Mouse (Mus musculus): ENCODE results near the gene Dus3l. TPM values are rescaled to one million over a fixed set of nuclear protein-coding genes. Genes with fewer than 3 reads are reported as not detected.

Dus3l gene
- total RNA-seq, 2 experiments from 2014 or later = 69.0 to 73.5 TPM

DNA sequence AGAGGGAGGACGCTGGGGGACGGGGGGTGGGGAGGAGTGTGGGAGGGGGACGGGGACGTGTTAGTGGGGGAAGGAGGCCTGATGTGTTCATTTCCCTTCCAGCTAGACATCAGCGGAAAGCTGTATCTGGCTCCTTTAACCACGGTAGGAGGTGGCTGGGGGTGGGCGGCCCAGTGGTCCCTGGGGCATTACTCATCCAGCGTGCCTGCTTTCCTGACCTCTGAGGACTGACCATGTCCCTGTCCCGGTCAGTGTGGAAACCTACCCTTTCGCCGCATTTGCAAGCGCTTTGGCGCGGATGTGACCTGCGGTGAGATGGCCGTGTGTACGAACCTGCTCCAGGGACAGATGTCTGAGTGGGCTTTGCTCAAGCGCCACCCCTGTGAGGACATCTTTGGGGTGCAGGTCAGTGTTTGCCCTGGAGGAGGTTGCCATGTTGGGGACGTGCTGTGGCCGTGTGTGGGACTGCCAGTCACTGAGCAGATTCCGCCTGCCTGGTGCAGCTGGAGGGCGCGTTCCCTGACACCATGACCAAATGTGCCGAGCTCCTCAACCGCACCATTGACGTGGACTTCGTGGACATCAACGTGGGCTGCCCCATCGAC is 3.1 kb downstream of the Dus3l start:
- TF ChIP-seq CTCF (IDR thresholded peaks at IDR 0.05) = no peak
- Histone ChIP-seq H3K4me3 (no peak overlapping the region), H3K27ac (no peak overlapping the region)
- no peak for DNase-seq (ENCODE audit: extremely low spot score in 1 of 2, low spot score in 2 of 2)
- intact Hi-C loops (cut with DNase I) = no loop called here

- H3K4me3 ChIP-seq = no peak overlapping the region
- no peak for TF ChIP-seq CTCF (IDR thresholded peaks at IDR 0.05)
- no peak for DNase-seq (ENCODE audit: extremely low spot score in 1 of 2, low spot score in 2 of 2)
- intact Hi-C loops (cut with DNase I) = no loop called here
- H3K27ac ChIP-seq = no peak overlapping the region
Observed at GRCm38 (mm10) chr17:56768941-56769340, 4.4 kb downstream of the Dus3l start.

DNA sequence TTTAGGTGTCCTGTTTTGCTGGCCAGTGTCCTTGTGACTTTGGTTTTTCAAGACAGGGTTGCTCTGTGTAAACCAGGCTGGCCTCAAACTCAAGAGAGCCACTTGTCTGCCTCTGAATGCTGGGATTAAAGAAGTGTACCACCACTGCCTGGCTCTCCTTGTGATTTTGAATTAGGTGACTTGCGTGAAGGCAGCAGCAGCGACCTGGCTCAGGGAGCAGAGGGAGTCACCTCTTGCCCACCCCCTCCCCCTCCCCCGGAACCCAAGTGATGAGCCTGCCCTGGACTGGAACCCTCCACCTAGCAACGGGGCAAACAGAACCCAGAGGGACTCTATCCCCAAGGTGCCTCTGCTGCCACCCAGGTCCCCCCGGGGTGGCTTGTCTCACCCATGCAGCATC is 5.4 kb downstream of the Dus3l start, which contains the start of gene Prr22:
Gene Prr22 (plus strand): TSS at position 301 of the 400 bp plus-strand sequence.
- no peak for TF ChIP-seq CTCF (IDR thresholded peaks at IDR 0.05)
- DNase-seq (ENCODE audit: extremely low spot score in 1 of 2, low spot score in 2 of 2) = no peak
- intact Hi-C loops (cut with DNase I) = no loop called here
- Histone ChIP-seq H3K4me3 (no peak within 1 kb of the TSS), H3K27ac (no peak within 1 kb of the TSS)

GRCm38 (mm10) chr17:56777568-56777967 is 13.0 kb downstream of the Dus3l start:
- DNase-seq (ENCODE audit: extremely low spot score in 1 of 2, low spot score in 2 of 2) = no peak
- Histone ChIP-seq H3K27ac (no peak overlapping the region), H3K4me3 (no peak overlapping the region)
- TF ChIP-seq CTCF (IDR thresholded peaks at IDR 0.05) = peak; percentile 38
- intact Hi-C loops (cut with DNase I) = no loop called here

GRCm38 (mm10) chr17:56778779-56779362 is 14.3 kb downstream of the Dus3l start:
- intact Hi-C loops (cut with DNase I) = no loop called here
- no peak for TF ChIP-seq CTCF (IDR thresholded peaks at IDR 0.05)
- Histone ChIP-seq H3K27ac (no peak overlapping the region), H3K4me3 (no peak overlapping the region)
- DNase-seq (ENCODE audit: extremely low spot score in 1 of 2, low spot score in 2 of 2) = no peak

- H3K27ac ChIP-seq = no peak overlapping the region
- intact Hi-C loops (cut with DNase I) = no loop called here
- DNase-seq (ENCODE audit: extremely low spot score in 1 of 2, low spot score in 2 of 2) = no peak
- no peak overlapping the region for H3K4me3 ChIP-seq
- TF ChIP-seq CTCF (IDR thresholded peaks at IDR 0.05) = no peak
Observed at GRCm38 (mm10) chr17:56780291-56780978, 15.9 kb downstream of the Dus3l start.

GRCm38 (mm10) chr17:56788886-56789285 is 24.3 kb downstream of the Dus3l start:
- intact Hi-C loops (cut with DNase I) = no loop called here
- Histone ChIP-seq H3K27ac (no peak overlapping the region), H3K4me3 (no peak overlapping the region)
- TF ChIP-seq CTCF (IDR thresholded peaks at IDR 0.05) = no peak
- no peak for DNase-seq (ENCODE audit: extremely low spot score in 1 of 2, low spot score in 2 of 2)

DNA sequence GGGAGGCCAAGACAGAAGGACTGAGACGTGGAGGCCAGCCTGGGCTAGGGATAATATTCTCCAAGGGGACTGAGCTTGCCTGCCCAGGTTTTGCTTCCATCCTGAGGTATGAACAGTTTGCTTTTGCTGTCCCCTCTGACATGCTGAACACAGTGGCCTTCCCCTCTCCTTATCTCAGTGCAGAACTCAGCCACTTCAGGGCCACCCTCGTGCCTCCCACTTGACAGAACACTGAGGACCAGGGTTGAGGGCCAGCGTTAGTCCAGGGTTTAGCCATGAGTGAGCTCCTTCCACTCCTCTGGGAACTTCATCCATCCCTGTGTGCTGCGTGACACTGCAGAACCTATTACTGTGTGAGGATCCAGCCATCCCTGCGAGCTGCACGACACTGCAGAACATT is 24.7 kb downstream of the Dus3l start:
- no peak for TF ChIP-seq CTCF (IDR thresholded peaks at IDR 0.05)
- DNase-seq (ENCODE audit: extremely low spot score in 1 of 2, low spot score in 2 of 2) = no peak
- Histone ChIP-seq H3K27ac (no peak overlapping the region), H3K4me3 (no peak overlapping the region)
- intact Hi-C loops (cut with DNase I) = no loop called here

DNA sequence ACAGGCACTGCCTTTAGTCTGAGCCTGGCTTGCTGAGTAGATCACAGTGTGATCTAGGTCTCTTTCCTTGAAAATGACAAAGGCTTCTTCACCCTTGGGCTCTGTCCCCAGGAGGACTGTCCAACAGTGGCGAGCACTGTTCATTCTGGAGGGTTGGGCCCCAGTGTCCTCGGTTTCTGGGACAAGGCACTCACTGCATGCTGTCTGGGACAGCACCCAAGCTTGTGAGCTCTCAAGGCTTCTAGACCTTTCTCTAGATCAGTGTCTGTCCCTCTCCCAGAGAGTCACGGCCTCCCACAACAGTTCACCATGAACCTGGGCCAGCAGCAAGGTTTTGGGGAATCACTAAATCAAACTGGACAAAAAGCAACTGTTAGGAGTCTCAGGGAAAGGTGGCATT is 28.0 kb downstream of the Dus3l start:
- no peak overlapping the region for H3K27ac ChIP-seq
- H3K4me3 ChIP-seq = no peak overlapping the region
- intact Hi-C loops (cut with DNase I) = no loop called here
- no peak for TF ChIP-seq CTCF (IDR thresholded peaks at IDR 0.05)
- no peak for DNase-seq (ENCODE audit: extremely low spot score in 1 of 2, low spot score in 2 of 2)

DNA sequence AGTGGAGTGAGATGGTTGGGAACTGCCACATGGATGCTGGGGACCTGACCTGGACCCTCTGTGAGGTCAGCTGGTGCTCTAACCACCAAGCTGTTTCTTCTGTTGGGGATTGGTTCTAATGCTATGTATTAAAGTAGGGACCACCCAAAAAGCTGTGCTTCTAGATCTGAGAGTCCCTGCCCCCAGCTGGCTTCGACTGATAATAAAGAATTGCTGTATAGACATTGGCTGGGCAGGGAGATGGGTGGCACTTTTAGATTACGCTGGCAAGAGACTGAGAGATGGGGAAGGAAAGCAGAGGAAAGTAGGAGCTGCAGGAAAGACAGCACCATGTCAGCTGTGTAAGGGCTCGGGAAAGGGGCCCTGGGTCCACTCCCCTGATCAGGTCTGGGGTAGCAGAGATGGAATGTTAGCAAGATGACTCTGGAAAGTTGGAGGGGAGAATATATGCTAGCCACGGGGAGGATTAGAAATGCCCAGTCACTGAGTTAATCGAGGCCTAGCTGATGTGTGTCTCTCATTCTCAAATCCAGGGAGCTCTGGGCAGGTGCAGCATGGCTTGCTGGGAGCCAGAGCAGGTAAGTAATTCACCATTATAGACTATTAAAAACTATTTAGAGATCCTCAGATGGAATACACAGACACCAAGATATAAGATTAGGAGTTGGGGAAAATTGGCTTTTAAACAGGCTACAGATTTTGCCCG is 29.2 kb downstream of the Dus3l start:
- DNase-seq (ENCODE audit: extremely low spot score in 1 of 2, low spot score in 2 of 2) = no peak
- intact Hi-C loops (cut with DNase I) = no loop called here
- no peak overlapping the region for H3K4me3 ChIP-seq
- TF ChIP-seq CTCF (IDR thresholded peaks at IDR 0.05) = no peak
- no peak overlapping the region for H3K27ac ChIP-seq

DNA sequence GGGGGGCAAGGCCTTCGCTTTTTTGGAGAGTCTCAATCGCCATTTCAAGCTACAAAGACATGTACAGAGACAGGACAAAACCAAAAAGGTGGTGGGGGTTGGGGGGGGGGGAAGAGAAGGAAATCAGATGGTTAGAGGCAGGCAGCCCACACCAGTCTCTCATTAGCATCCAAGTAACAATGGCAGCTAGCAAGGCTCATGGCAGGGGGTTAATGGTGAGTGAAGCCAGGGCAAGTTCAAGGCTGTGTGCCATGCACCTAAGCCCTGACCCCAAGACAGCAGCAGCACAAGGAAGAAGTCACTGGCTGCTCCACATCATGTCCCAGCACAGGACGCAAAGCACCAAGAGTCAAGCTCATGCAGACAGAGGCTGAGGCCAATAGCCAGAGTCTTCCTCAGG is 34.7 kb downstream of the Dus3l start:
- intact Hi-C loops (cut with DNase I) = no loop called here
- no peak overlapping the region for H3K4me3 ChIP-seq
- TF ChIP-seq CTCF (IDR thresholded peaks at IDR 0.05) = no peak
- no peak overlapping the region for H3K27ac ChIP-seq
- no peak for DNase-seq (ENCODE audit: extremely low spot score in 1 of 2, low spot score in 2 of 2)

- Histone ChIP-seq H3K27ac (no peak overlapping the region), H3K4me3 (no peak overlapping the region)
- intact Hi-C loops (cut with DNase I) = no loop called here
- no peak for DNase-seq (ENCODE audit: extremely low spot score in 1 of 2, low spot score in 2 of 2)
- TF ChIP-seq CTCF (IDR thresholded peaks at IDR 0.05) = no peak
Observed at GRCm38 (mm10) chr17:56802065-56802464, 37.5 kb downstream of the Dus3l start.

Measured in left cerebral cortex, adult 2 months (tissue).